Mouse (Mus musculus) lung, adult 2 months (tissue): ENCODE measurements around the gene Haus4.

Experiments
- CTCF ChIP-seq: fragments of 200-500 bp; IDR thresholded peaks from 2 replicates; pipeline ENCODE4 v1.5.1; 2011; ENCODE audit warnings: mild to moderate bottlenecking, low read length, control low read depth; ENCODE audit not compliant: insufficient read depth
- POLR2A ChIP-seq: fragments of 200-500 bp; IDR thresholded peaks from 2 replicates; pipeline ENCODE4 v1.6.1; 2011; ENCODE audit warnings: low read depth, mild to moderate bottlenecking, control low read depth, low read length, borderline replicate concordance; ENCODE audit errors: extremely low read depth

DNA sequence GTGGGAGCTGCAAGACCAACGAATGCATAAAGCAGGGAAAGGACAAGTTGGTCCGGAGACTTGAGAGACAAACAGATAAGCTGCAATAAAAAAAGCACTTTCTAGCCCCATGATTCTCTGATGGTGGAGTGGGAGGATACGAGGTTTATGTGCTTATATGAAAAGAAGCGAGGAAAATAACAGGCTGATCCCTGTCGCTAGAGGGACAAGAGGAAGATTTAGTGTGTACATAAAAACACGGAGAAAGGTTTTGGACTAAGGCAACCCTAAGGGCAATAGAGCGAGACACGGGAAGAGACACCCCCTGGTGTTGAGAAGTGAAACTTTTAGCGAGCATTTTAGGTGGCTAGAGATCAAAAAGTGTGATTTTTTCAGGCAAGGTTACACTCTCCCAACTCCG is 23.6 kb upstream of the Haus4 start:
- TF ChIP-seq CTCF (peak; percentile 42), POLR2A (no peak)
